Comparison of ENCODE assay signal across 1 mouse cellular context in the genomic region with DNA sequence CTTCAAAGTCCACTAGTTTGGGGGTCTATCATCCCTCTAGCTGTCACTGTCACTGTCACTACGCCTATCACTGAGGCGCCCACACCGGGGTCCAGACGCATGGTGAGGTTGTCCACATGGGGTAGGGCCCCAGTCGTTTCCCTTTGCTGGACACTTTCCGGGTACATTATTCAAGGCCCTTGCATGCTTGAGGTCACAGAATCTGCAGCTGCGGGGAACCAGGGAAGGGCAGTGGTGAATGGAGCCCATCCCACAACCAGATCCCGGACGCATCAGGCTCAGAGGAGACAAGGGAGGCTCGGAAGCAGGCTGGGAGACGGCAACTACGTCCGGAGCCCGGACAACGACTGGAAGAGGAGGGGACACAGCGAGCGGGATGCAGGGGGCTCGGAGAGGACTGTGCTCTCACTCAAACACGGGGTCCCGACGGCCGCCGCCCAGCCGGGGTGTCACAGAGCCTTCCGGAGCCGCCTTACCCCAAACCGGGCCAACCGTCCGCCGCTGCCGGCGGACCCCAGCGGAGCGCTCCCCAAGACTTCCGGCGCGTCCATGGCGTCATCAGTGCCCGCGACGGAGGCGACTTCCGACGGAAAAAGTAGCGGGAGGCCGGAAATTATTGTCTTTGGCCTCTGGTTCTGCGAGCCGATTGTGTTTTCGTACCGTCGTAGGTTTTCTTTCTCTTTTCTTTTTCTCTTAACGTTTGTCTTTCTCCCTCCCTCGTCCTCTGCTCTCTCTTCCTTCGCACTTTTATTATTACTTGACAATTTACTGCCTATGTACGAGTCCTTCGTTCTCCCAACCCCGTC.
TF ChIP-seq lines count a peak whose summit lies in the region.

TSS of gene Zdhhc4 (minus strand) at position 567 of the 806 bp plus-strand sequence.

TF ChIP-seq in CH12.LX, 34 proteins besides CTCF, POLR2A, EP300 and RAD21 (continued from another document):
- no peak for TF ChIP-seq MAFK (IDR thresholded peaks at IDR 0.05; ENCODE audit: insufficient replicate concordance, low read length)
- peak; percentile 48; the same call in 1 of the 2 replicates for TF ChIP-seq ZMIZ1 (IDR thresholded peaks at IDR 0.05; ENCODE audit: low read depth, low read length)
- TF ChIP-seq ZC3H11A (IDR thresholded peaks at IDR 0.05; ENCODE audit: low read depth, low read length): no peak
- no peak for TF ChIP-seq USF1 (IDR thresholded peaks at IDR 0.05; ENCODE audit: low read depth, low read length)
- 0 out of 2 replicates have a peak, but pooled peaks have one; percentile 29 for TF ChIP-seq IRF4 (IDR thresholded peaks at IDR 0.05; ENCODE audit: low read depth, low read length)
- no peak for TF ChIP-seq POLR2AphosphoS2 (IDR thresholded peaks at IDR 0.05; ENCODE audit: low read depth, low read length)
- TF ChIP-seq BHLHE40 (IDR thresholded peaks at IDR 0.05; ENCODE audit: low read depth, low read length): no peak
- no peak for TF ChIP-seq JUND (conservative IDR thresholded peaks at IDR 0.05; ENCODE audit: low read depth, low read length)
- peak; percentile 9; the same call in 1 of the 2 replicates for TF ChIP-seq MYC (IDR thresholded peaks at IDR 0.05; ENCODE audit: low read depth, low read length)
- no peak for TF ChIP-seq CHD1 (IDR thresholded peaks at IDR 0.05; ENCODE audit: low read depth, low read length)
- TF ChIP-seq ZKSCAN1 (IDR thresholded peaks at IDR 0.05; ENCODE audit: borderline replicate concordance, low read depth, low read length): no peak; the same call in 1 of the 2 replicates
- peak; percentile 84; the same call in 1 of the 2 replicates for TF ChIP-seq TCF12 (IDR thresholded peaks at IDR 0.05; ENCODE audit: low read depth, low read length)
- peak; percentile 90 for TF ChIP-seq MXI1 (IDR thresholded peaks at IDR 0.05; ENCODE audit: low read depth, low read length)
- TF ChIP-seq UBTF (IDR thresholded peaks at IDR 0.05; ENCODE audit: low read depth, low read length): peak; percentile 70; the same call in 1 of the 2 replicates
- TF ChIP-seq USF2 (conservative IDR thresholded peaks at IDR 0.05; ENCODE audit: low read depth, low read length): no peak
- TF ChIP-seq KAT2A (IDR thresholded peaks at IDR 0.05; ENCODE audit: insufficient replicate concordance, low read length): peak; percentile 95
- 0 out of 2 replicates have a peak, but pooled peaks have one; percentile 10 for TF ChIP-seq MAX (IDR thresholded peaks at IDR 0.05; ENCODE audit: low read length)
- TF ChIP-seq NRF1 (IDR thresholded peaks at IDR 0.05; ENCODE audit: low read depth, low read length): no peak
- TF ChIP-seq MAZ (IDR thresholded peaks at IDR 0.05; ENCODE audit: low read depth, low read length): 0 out of 2 replicates have a peak, but pooled peaks have one; percentile 38
- peak; percentile 99 for TF ChIP-seq SIN3A (IDR thresholded peaks at IDR 0.05; ENCODE audit: low read length)
